Mouse (Mus musculus) forebrain, embryonic 10.5 days (tissue): Measurements from ENCODE around the gene Iqcn. TPM values are rescaled to one million over a fixed set of nuclear protein-coding genes. Genes with fewer than 3 reads are reported as not detected.

Source experiments
- DNase-seq: peaks from one replicate; pipeline ENCODE4 v3.0.0-alpha.2; 2017; ENCODE audit warnings: low spot score; ENCODE audit errors: extremely low spot score
- H3K27ac ChIP-seq: fragments of 300-500 bp; sonication (generic); 2 replicates; pipeline ENCODE4 v1.5.1; 2016; ENCODE audit warnings: mild to moderate bottlenecking
- H3K27me3 ChIP-seq: fragments of 300-500 bp; sonication (generic); 2 replicates; pipeline ENCODE4 v1.6.1; 2016; ENCODE audit warnings: mild to moderate bottlenecking; ENCODE audit not compliant: poor library complexity, severe bottlenecking
- H3K36me3 ChIP-seq: fragments of 300-500 bp; sonication (generic); replicated peaks from 2 replicates; pipeline ENCODE4 v1.6.1; 2016; ENCODE audit warnings: mild to moderate bottlenecking, moderate library complexity
- H3K4me1 ChIP-seq: fragments of 300-500 bp; sonication (generic); 2 replicates; pipeline ENCODE4 v1.6.1; 2016
- H3K4me3 ChIP-seq: fragments of 300-500 bp; sonication (generic); 2 replicates; pipeline ENCODE4 v1.5.1; 2016; ENCODE audit warnings: mild to moderate bottlenecking, moderate library complexity
- H3K9me3 ChIP-seq: fragments of 300-500 bp; sonication (generic); 2 replicates; pipeline ENCODE4 v1.6.1; 2016; ENCODE audit warnings: mild to moderate bottlenecking, moderate library complexity
- WGBS: fragments of 180-500 bp; shearing (Covaris S2); methylation state at CpG from one replicate; pipeline ENCODE4 v1.1.7; 2016; 5-methylcytosine and 5-hydroxymethylcytosine counted together
- polyA plus RNA-seq: library from polyadenylated mRNA; unstranded; fragments of >200 nt; fragmentation: Nextera tagmentation; extraction: Ambion mirVana; gene quantifications from 2 replicates; pipeline ENCODE4 v1.2.1, GENCODE M21; 2016

The Iqcn gene
- polyA plus RNA-seq, 1 experiment from 2014 or later, result 0.02 TPM

DNA sequence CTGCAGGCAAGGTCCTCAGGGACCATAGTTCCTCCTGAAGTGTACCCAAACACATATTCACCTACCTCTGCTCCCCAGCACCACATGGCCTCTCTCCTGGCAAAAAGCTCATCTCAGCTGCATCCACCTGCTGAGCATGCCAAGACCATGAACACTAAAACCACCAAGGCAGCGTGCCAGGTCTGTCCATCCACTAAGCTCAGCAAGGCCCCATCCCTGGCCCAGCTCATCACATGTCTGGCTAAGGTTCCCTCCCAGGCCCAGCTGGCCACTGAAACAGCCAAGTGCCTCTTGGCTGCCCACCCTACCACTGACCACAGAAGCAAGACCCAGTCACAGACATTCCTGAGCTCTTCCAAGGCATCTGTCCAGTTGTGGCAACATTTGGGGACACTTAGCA, 7.0 kb downstream of the Iqcn start:
- Histone ChIP-seq H3K36me3 (no peaks in the 10 kb centered on the region), H3K4me3 (no peak overlapping the region), H3K27ac (no peak overlapping the region), H3K9me3 (no peaks in the 10 kb centered on the region), H3K27me3 (no peaks in the 10 kb centered on the region), H3K4me1 (peaks cover 8% of the 10 kb centered on the region)
- no peak for DNase-seq
- 81% methylated on average over 1 of the region's 1 CpGs for WGBS

- no peak for DNase-seq
- 86% methylated on average over 11 of the region's 11 CpGs for WGBS
- H3K27me3 ChIP-seq, result no peaks in the 10 kb centered on the region
- no peaks in the 10 kb centered on the region for H3K36me3 ChIP-seq
- H3K27ac ChIP-seq, result 0 out of 2 replicates have a peak overlapping the region, but pooled peaks have one; percentile 8
- H3K9me3 ChIP-seq, result no peaks in the 10 kb centered on the region
- H3K4me1 ChIP-seq, result peaks cover 8% of the 10 kb centered on the region
- H3K4me3 ChIP-seq, result no peak overlapping the region
These were observed 7.8 kb downstream of the Iqcn start for GRCm38 (mm10) chr8:70711041-70711440.

DNA sequence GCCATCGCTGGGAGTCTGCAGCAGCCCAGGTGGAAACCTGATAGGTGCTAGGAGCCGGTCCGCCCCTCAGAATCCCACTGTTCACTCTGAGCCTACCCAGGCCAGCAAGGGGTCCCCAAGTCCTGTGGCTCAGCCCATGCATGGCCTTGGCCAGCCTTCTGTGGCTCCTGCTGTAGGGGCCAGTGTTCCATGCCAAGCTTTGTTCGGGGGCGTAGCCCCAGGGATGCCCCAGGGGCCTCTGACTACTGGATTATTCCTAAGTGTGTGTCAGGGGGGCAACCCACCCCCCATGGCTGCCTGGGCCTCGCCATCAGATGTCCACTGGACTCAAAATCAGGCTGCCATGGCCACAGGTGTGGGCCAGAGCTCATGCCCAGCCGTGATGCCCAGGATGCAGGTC, 10.7 kb downstream of the Iqcn start:
- Histone ChIP-seq H3K36me3 (no peaks in the 10 kb centered on the region), H3K9me3 (no peaks in the 10 kb centered on the region), H3K4me3 (no peak overlapping the region), H3K27ac (no peak overlapping the region), H3K4me1 (peaks cover 14% of the 10 kb centered on the region), H3K27me3 (peaks cover 15% of the 10 kb centered on the region)
- WGBS, result 81% methylated on average over 7 of the region's 7 CpGs
- no peak for DNase-seq

DNA sequence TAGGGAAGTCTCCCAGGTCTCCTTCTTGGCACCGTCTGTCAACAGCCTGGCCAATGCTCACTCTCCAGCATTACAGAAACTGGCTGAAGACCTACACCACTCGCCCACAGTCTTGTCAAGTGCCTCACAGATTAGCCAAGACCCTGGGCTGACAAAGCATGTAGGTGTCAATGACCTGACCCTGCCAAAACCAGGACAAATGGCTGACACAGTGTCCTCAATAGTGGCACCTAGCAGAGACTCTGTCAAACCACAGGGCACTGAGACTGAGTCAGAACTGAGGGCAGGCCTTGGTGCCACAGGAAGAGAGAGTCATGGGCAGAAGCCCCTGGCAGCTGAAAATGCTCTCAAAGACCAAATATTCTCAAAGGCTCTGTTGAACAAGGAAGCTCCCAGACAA, 11.8 kb downstream of the Iqcn start:
- H3K36me3 ChIP-seq, result no peaks in the 10 kb centered on the region
- H3K27ac ChIP-seq, result no peak overlapping the region
- WGBS, result 70% methylated on average over 2 of the region's 2 CpGs
- no peaks in the 10 kb centered on the region for H3K9me3 ChIP-seq
- no peak for DNase-seq
- no peak overlapping the region for H3K4me3 ChIP-seq
- peaks cover 22% of the 10 kb centered on the region for H3K27me3 ChIP-seq
- peaks cover 14% of the 10 kb centered on the region for H3K4me1 ChIP-seq

DNA sequence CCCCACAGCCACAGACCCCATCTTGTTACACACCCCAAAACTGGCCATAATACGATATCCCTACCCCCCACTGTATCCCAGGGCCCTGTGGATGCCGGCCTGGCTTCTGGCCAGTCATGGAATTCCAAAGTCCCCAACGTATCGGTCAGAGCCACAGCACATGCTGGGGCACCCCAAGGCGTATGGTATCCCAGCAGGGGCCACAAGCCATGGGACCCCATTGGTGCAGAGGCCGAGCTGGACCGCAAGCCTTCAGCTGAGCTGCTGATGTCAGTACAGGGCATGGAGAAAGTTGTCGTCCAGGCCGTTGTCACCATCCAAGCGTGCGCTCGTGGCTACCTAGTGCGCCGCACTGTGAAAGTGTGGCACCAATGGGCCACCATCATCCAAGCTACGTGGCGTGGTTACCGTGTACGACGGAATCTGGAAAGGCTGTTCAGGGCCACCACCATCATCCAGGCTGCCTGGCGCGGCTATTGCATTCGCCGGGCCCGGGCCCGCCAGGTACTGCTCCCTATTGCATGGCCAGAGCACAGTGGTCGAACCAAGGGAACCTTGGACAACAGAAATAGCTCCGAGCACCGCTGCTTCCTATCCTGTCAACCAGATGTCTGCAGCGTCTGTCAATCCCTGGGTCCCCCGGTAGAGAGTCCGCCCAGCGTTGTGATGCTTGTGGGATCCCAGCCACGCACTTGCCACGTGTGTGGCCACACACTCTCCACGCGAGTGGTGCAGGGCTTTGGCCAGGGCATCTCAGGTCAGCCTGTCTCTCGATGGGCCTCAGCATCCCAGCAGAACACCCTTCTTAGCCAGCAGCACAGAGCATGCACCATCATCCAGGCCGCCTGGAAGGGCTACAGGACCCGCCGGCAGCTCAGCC, 13.5 kb downstream of the Iqcn start:
- DNase-seq, result no peak
- no peaks in the 10 kb centered on the region for H3K9me3 ChIP-seq
- 87% methylated on average over 40 of the region's 40 CpGs for WGBS

DNA sequence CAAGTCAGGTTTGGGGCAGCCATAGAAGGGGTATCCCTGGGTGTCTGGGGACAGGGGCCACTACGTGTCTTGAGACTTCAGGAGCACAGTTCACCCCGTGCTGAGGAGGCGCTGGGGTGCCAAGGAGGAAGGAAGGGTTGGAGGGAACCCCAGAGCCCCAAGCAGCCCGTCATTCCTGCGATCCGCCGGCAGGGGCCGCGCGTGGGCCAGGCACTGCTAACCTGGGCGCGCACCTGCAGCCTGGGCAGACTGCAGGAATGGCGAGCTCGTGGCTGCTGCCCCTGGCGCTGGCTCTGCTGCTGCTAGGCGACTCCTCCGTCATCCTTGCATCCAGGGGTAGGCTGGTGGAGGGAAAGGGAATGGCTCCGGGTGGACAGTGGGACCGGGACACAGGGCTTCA, 15.0 kb downstream of the Iqcn start, which contains the start of gene Gm3336:
Gm3336 (plus strand) TSS at position 247 of the 400 bp plus-strand sequence.
- Histone ChIP-seq H3K9me3 (no peaks in the 10 kb centered on the region), H3K4me3 (peak within 1 kb of the TSS; percentile 13; the same call in 1 of the 2 replicates), H3K27ac (no peak within 1 kb of the TSS), H3K27me3 (peaks cover 22% of the 10 kb centered on the region), H3K4me1 (peaks cover 14% of the 10 kb centered on the region), H3K36me3 (no peaks in the 10 kb centered on the region)
- peak; percentile 42 for DNase-seq
- WGBS, result 3% methylated on average over 19 of the region's 19 CpGs

More for the DNA sequence above, 13.5 kb downstream of the Iqcn start:
- H3K4me3 ChIP-seq, result peak overlapping the region; percentile 3; the same call in 1 of the 2 replicates
- H3K27ac ChIP-seq, result no peak overlapping the region
- H3K36me3 ChIP-seq, result no peaks in the 10 kb centered on the region
- H3K4me1 ChIP-seq, result peaks cover 14% of the 10 kb centered on the region
- H3K27me3 ChIP-seq, result peaks cover 22% of the 10 kb centered on the region

GRCm38 (mm10) chr8:70719796-70720270, 16.6 kb downstream of the Iqcn start:
- WGBS, result 71% methylated on average over 9 of the region's 9 CpGs
- no peaks in the 10 kb centered on the region for H3K36me3 ChIP-seq
- peaks cover 5% of the 10 kb centered on the region for H3K4me1 ChIP-seq
- H3K27ac ChIP-seq, result no peak overlapping the region
- H3K9me3 ChIP-seq, result no peaks in the 10 kb centered on the region
- H3K4me3 ChIP-seq, result no peak overlapping the region
- DNase-seq, result no peak
- H3K27me3 ChIP-seq, result peaks cover 28% of the 10 kb centered on the region

GRCm38 (mm10) chr8:70720739-70721138, 17.5 kb downstream of the Iqcn start:
- DNase-seq, result peak; percentile 73
- Histone ChIP-seq H3K4me1 (peaks cover 5% of the 10 kb centered on the region), H3K4me3 (no peak overlapping the region), H3K27me3 (peaks cover 29% of the 10 kb centered on the region), H3K36me3 (no peaks in the 10 kb centered on the region), H3K9me3 (no peaks in the 10 kb centered on the region), H3K27ac (no peak overlapping the region)
- WGBS, result 5% methylated on average over 3 of the region's 3 CpGs

- Histone ChIP-seq H3K4me1 (peaks cover 5% of the 10 kb centered on the region), H3K27me3 (peaks cover 37% of the 10 kb centered on the region), H3K4me3 (no peak overlapping the region), H3K9me3 (no peaks in the 10 kb centered on the region), H3K36me3 (no peaks in the 10 kb centered on the region), H3K27ac (no peak overlapping the region)
- no peak for DNase-seq
- 82% methylated on average over 8 of the region's 8 CpGs for WGBS
These were observed 18.3 kb downstream of the Iqcn start for GRCm38 (mm10) chr8:70721601-70722000.

DNA sequence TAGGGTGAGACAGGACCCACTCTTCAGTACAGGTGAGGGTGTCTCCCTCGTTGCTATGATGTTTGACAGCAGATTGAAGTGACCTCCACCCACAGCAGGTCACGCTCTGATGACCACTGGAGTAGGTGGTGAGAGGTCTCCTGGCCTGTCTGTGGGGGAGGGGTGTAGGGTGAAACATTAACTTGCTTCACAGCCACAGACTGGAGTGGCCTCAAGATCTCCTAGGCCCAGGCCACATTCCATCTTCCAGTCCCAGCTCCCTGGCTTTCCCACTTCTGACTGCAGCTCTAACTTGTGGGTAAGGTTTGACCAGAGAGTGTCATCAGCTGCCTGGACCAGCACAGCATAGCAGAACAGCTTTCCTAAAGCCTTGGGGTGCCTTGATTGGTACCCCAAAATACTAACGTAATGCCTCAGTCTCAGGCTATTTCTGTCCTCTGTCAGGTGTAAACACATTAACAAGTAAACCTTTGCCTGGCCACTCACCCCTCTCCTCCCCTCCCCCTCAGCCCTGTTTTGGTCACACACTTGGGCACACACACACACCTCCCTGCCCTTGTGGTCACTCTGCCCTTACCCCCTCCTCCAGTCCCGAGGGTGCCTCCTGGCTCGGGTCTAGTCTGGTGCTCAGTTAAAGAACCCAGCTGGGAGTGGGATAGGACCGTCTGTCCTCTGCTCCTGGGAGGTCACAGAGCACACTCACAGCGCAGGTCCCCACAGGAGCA, 20.4 kb downstream of the Iqcn start, which contains the start of gene Pde4c:
Pde4c (plus strand) TSS at position 235 of the 725 bp plus-strand sequence.
- no peak for DNase-seq
- peaks cover 41% of the 10 kb centered on the region for H3K27me3 ChIP-seq
- peaks cover 3% of the 10 kb centered on the region; the same call in 1 of the 2 replicates for H3K4me1 ChIP-seq
- 74% methylated on average over 7 of the region's 7 CpGs for whole genome bisulfite sequencing
- no peak within 1 kb of the TSS for H3K4me3 ChIP-seq
- peak within 1 kb of the TSS; percentile 25; the same call in 1 of the 2 replicates for H3K27ac ChIP-seq
- H3K36me3 ChIP-seq, result no peaks in the 10 kb centered on the region
- H3K9me3 ChIP-seq, result no peaks in the 10 kb centered on the region

DNA sequence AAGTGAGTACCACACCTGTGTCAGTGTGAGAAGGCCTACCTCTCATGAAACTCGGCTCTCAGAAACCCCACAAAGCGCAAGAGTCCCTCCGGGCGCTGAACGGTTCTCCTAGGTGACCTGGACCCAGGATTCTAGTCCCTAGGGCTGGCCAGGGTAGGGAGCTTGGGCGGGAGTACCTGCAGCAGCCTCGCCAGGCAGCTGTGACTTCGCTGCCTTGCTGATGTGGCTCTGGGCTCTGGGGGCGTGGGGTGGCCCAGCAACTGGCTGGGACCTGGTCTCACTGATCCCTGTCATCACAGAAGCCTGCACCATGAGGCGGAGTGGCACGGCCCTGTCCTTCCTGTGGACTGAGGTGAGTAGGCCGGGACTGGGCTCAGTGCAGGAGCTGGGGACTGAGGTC, 21.0 kb downstream of the Iqcn start:
- H3K4me1 ChIP-seq, result 0 out of 2 replicates have a peak, but pooled peaks cover 3% of the 10 kb centered on the region
- H3K9me3 ChIP-seq, result no peaks in the 10 kb centered on the region
- H3K4me3 ChIP-seq, result no peak overlapping the region
- 81% methylated on average over 12 of the region's 12 CpGs for WGBS
- no peak for DNase-seq
- peak overlapping the region; percentile 25; the same call in 1 of the 2 replicates for H3K27ac ChIP-seq
- H3K27me3 ChIP-seq, result peaks cover 46% of the 10 kb centered on the region
- no peaks in the 10 kb centered on the region for H3K36me3 ChIP-seq

DNA sequence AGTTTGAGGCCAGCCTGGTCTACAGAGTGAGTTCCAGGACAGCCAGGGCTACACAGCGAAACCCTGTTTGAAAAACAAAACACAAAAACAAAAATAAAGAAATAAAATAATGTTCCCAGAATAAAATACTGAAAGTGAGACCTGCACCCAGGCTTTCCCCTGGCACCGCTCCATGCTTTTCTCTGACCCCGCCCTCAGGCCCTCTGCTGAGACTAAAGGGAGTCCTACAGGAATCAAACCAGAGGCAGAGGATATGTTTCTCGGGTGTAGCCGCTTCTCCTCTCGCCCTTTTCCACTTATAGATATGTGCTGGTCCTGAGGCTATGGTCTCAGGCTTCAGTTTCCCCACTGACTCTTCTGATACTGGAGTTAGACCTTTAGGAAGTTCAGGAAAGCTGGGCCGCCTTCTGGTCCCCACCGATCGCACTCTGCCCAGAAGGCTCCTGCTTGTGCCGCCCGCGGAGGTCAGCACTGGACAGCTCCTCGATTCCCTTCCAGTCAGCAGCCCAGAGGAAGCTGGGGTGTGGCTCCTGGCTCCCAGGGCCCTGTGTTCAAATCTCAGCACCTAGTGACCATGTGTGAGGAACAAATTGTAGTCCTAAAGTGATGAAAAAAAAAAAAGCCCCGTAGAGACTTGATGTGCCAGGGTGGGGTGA, 22.7 kb downstream of the Iqcn start:
- Histone ChIP-seq H3K27ac (no peak overlapping the region), H3K4me3 (no peak overlapping the region), H3K27me3 (peaks cover 56% of the 10 kb centered on the region), H3K4me1 (peaks cover 13% of the 10 kb centered on the region), H3K36me3 (no peaks in the 10 kb centered on the region), H3K9me3 (no peaks in the 10 kb centered on the region)
- DNase-seq, result no peak
- WGBS, result 28% methylated on average over 14 of the region's 14 CpGs
